Mouse (Mus musculus) neural tube, embryonic 10.5 days (tissue): Measurements from ENCODE around the gene Tnfrsf1b.

Experiments
- DNase-seq: peaks from one replicate; pipeline ENCODE4 v3.0.0-alpha.2; 2017; ENCODE audit warnings: low spot score; ENCODE audit errors: extremely low spot score

Tnfrsf1b gene

GRCm38 (mm10) chr4:145246173-145247011 is at the start of gene Tnfrsf1b:
TSS of gene Tnfrsf1b (minus strand) at chr4:145246870.
- peak; percentile 55 for DNase-seq

DNA sequence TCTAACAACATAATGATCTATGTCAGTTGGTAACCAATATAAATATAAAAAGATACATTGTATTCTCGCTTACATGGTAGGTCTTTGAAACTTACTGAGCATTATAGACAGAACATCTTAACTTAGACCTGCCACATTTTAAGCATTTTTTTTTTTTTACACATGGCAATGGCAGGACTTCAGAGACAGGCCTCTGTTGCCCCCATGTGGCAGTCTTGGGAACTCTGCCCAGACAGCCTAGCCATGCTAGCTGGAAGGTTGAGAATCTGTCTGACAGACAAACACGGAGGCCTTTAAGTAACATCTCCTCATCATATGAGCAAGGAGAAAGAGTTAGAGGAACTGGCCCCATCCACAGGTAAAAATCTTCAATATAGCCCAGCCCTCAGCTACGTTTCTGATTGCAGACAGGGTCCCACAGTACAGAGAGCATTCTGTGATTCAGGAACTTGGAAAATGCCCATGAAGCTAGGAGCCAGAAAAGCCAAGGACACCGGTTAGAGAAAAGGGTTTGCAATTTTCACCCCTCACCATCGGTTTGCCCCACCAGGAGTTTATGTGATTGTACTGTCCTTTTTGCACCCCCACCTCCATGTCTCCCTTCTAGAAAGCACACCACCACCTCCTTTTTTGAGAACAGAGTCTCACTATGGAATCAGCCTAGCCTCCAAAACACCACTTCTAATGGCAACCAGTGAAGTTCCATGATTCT is 49.1 kb upstream of the Tnfrsf1b start:
- peak; percentile 50 for DNase-seq

GRCm38 (mm10) chr4:145294588-145294987 is 47.9 kb upstream of the Tnfrsf1b start:
- no peak for DNase-seq

GRCm38 (mm10) chr4:145286369-145287120 is 39.9 kb upstream of the Tnfrsf1b start:
- peak; percentile 56 for DNase-seq

DNA sequence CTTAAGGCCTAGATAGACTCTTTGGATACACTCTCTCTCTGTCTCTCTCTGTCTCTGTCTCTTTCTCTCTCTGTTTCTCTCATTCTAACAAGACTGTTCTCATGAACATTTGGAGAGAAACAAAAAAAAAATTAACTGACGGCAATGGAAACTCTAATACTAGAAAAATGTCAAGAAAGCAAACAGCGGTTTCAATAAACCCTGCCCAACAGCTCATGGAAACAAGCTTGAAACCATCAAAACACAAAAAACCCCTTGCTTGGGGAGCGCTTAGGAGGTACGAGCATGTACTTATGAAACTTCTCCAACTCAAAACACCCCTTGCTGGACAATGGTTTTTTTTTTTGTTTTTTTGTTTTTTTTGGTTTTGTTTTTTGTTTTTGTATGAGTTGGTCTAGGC is 38.0 kb upstream of the Tnfrsf1b start:
- no peak for DNase-seq

DNA sequence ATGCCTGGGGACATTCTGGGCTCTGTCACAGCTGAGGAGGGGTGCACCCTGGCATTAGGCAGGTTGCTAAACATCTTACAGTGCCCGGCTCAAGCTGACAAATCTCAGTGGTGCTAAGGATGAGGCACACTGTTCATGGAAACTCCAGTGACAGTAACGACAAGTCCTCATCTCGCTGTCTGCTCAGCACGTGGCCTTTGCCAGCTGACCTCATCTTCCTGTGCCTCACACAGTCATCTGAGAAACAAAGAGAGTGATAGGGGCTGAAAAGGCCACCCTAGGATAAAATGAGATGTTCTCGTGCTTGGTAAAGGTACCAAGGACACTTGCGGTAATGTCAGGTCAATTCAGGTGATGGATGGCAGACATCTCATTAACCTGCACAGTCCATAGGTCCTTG is 36.8 kb upstream of the Tnfrsf1b start:
- DNase-seq: no peak

GRCm38 (mm10) chr4:145280966-145281365 is 34.3 kb upstream of the Tnfrsf1b start:
- DNase-seq: no peak

GRCm38 (mm10) chr4:145278724-145279370 is 32.2 kb upstream of the Tnfrsf1b start:
- DNase-seq: no peak

DNA sequence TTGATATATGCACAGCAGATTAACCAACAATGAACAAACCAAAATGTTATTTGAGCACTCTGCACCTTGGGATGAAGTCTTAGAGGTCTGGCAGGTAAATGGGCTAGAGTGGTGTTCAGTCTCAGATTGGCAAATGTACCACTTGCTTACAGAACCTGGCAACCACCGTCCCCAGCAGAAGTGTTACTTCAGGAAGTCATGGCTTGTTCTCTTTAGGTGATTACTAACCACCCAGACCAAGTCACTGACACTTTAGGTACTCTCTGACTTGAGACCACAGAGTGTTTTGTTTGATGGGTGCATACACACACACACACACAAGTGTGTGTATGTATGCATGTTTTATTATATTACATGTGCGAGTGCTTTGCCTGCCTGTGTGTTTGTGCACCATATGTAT is 31.6 kb upstream of the Tnfrsf1b start:
- no peak for DNase-seq

GRCm38 (mm10) chr4:145276368-145277249 is 29.9 kb upstream of the Tnfrsf1b start:
- no peak for DNase-seq

GRCm38 (mm10) chr4:145274887-145275286 is 28.2 kb upstream of the Tnfrsf1b start:
- no peak for DNase-seq

DNA sequence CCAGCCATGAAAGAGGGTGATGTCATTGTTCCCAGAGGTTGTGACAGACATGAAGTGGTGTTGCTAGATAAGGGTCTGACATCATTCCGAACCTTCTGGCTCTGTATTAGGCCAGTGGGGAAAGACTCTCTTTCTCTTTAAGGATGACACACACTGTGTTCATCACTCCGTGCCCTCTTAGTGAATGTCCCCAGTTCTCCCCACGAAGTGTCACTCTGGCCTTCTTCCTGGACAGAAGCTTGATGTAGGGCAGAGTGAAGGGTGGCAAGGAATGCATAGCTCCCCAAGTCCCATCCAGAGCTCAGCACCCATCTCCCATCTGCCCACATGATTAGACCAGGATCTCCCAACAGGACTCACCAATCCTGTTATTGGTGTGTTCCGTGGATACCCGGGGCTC is 27.3 kb upstream of the Tnfrsf1b start:
- DNase-seq: no peak

DNA sequence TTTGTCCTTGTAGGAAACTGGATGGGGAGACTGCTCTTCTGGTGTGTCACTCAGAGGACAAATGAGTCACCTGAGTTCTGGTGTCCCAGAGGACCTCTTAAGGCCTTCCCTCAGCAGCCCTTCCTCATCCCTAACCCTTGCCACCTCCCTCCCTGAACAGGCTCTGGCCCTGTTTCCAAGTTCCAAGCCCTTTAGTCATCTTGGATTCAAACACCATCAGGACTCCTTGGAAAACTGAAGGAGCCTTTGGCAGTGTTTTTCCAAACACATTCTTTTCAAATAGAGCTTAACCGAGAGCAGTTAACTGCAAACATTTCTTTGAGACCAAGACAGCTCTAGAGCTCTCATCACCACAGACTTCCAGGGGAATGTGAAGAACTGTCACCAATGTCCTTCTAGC is 26.1 kb upstream of the Tnfrsf1b start:
- DNase-seq: no peak

GRCm38 (mm10) chr4:145271634-145272033 is 25.0 kb upstream of the Tnfrsf1b start:
- DNase-seq: no peak

GRCm38 (mm10) chr4:145270136-145270535 is 23.5 kb upstream of the Tnfrsf1b start:
- DNase-seq: no peak

GRCm38 (mm10) chr4:145267631-145268110 is 21.0 kb upstream of the Tnfrsf1b start:
- DNase-seq: no peak

- DNase-seq: no peak
Measured at GRCm38 (mm10) chr4:145266505-145266904, 19.8 kb upstream of the Tnfrsf1b start.

- DNase-seq: no peak
Measured at GRCm38 (mm10) chr4:145264761-145265160, 18.1 kb upstream of the Tnfrsf1b start.

DNA sequence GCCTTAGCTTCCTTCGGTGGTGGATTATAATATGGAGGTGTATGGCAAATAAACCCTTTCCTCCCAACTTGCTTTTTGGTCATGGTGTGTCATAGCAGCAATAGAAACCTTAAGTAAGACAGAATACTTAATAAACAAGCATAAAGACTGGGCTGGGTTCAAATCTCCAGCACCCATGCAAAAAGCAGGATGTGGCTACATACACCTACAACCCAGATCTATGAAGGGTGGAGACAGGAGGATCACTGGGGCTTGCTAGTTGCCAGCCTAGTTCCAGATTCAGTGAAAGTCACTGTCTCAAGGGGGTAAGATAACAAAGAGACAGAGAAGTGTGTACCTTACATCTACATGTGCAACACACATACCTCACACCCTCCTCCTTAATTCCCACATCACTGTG is 16.9 kb upstream of the Tnfrsf1b start:
- no peak for DNase-seq

DNA sequence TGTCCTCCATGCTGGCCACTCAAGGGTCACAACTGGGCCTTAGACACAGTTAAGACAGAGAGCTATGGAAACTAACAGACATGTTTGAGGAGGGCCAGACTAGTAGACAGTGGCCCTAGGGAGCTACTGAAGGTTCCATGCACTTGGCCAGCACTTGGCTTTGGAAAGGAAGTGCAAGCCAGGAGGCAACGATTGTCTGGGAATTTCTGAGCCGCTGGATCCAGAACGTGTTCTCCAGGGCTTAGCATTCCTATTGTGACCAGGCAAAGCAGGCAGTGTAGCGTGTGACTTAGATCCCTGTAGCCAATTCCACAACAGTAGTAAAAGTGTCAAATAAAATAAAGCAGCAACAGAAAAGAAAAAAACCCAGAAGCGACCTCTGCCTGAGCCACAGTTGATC is 14.1 kb upstream of the Tnfrsf1b start:
- DNase-seq: no peak
